Mouse (Mus musculus) CD4-positive naive resting alpha-beta T cell, adult 76 days (primary cell): ENCODE results near the gene Dlgap3. TPM values are rescaled to one million over a fixed set of nuclear protein-coding genes. Genes with fewer than 3 reads are reported as not detected.

Experiments
- total RNA-seq: library from RNA; stranded (reverse); gene quantifications from one replicate; pipeline ENCODE4 v1.2.4, GENCODE M21; 2023

The Dlgap3 gene
- 0.56 TPM for total RNA-seq

GRCm38 (mm10) chr4:127168914-127169345, at the start of gene Dlgap3:
Gene Dlgap3, plus strand, starts transcription at chr4:127169204.

GRCm38 (mm10) chr4:127123391-127123790, 45.6 kb upstream of the Dlgap3 start, which contains the start of gene Tmem35b:
Gene Tmem35b, plus strand, starts transcription at chr4:127123691.

GRCm38 (mm10) chr4:127243552-127243951, 74.5 kb downstream of the Dlgap3 start, which contains the start of gene Smim12:
Gene Smim12, plus strand, starts transcription at chr4:127243784.

Other genes starting within 250 kb of the Dlgap3 start
- gene Zmym4, start 201.1 kb upstream of the Dlgap3 start, total RNA-seq: 45.2 TPM
- 881 TPM for gene Sfpq, start 147.9 kb upstream of the Dlgap3 start, total RNA-seq
- gene Zmym1, start 108.1 kb upstream of the Dlgap3 start, total RNA-seq: 26.8 TPM
- 25.2 TPM for gene Zmym6, start 91.8 kb upstream of the Dlgap3 start, total RNA-seq
- 3.6 TPM for gene Tmem35b, start 45.5 kb upstream of the Dlgap3 start, total RNA-seq
- 15.3 TPM for gene Smim12, start 74.6 kb downstream of the Dlgap3 start, total RNA-seq
- gene Gja4, start 144.8 kb downstream of the Dlgap3 start, total RNA-seq: not detected
- not detected for gene Gjb3, start 161.6 kb downstream of the Dlgap3 start, total RNA-seq
- gene Gjb4, start 184.9 kb downstream of the Dlgap3 start, total RNA-seq: not detected
- not detected for gene Gjb5, start 189.0 kb downstream of the Dlgap3 start, total RNA-seq